Mouse (Mus musculus): ENCODE measurements around the gene Zfp692.
"Not testable (repeated sequence)": the region's sequence is repeated elsewhere in the genome, so short reads cannot be mapped to it uniquely, and the experiment has no call there.

Gene Zfp692

DNA sequence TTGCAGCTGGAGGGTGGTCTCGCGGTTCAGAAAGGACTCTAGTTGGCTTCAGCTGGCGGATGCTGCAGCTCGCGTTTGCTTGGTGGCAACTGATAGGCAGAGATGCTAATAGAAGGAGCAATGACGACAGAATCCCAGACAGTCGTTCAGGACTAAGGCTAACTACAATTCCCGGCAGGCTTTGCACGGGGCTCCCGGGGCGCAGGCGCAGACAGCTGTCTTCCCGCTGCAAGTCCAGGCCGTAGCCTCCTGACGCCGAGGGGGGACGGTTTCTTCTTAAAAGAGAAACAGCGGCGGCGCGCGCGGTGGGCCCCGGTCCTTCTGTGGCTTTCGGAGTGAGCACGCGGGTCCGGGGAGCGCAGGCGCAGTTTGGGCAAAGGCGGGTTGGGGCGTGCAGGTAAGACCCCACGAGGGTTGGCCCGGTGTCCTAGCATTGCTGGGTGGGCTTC lies at the start of gene Zfp692:
Gene Zfp692, plus strand, starts transcription at position 210 of the 449 bp plus-strand sequence.
- peak; percentile 97 for DNase-seq (ENCODE audit: low read depth, low spot score)

DNA sequence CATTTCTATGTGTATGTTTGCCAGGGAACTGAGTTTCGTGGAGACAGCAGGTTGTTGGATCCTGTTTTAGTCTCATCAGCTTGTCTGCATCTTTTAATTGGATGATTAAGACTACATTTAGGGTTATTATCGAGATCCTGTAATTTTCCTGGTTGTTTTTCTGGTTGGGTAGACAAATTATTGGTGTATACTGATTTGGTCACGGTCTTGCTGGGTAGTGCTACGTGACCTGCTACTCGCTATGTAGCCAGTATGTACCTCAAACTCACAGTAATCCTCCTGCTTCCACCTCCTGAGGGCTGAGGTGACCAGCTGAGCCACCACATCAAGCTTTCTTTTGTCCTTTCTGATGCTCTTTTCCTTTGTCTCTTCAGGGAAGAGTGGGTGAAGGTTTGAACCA lies 49.1 kb upstream of the Zfp692 start:
- DNase-seq (ENCODE audit: low read depth, low spot score), result no peak

DNA sequence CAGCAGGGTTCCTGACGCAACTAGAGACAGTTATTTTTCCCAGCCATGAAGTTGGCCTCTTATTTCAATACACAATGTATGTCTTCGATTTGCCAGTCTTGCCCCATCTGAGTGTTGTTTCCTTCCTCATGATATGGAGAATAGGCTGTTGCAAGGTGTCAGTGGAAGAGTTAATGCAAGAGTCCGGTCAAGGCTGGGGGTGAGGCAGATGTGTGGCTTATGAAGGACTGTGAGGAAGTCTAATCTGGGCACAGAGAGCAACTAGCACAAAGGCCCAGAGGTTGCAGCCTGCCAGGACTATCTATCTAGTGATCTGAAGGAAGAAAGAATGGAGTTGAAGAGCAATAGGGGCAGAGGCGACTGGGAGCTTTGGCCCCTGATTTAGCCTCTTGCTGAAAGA lies 46.7 kb upstream of the Zfp692 start:
- DNase-seq (ENCODE audit: low read depth, low spot score), result no peak

DNA sequence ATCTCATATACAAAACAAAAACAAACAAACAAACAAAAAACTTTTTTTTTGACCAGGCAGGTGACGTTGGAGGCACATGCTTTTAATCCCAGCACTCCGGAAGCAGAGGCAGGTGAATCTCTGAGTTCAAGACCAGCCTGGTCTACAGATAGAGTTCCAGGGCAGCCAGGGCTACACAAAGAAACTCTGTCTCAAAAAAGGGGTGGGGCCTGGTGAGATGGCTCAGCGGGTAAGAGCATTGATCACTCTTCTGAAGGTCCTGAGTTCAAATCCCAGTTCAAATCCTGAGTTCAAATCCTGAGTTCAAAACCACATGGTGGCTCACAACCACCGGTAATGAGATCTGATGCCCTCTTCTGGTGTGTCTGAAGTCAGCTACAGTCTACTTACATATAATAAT lies 45.0 kb upstream of the Zfp692 start:
- no peak for DNase-seq (ENCODE audit: low read depth, low spot score)

DNA sequence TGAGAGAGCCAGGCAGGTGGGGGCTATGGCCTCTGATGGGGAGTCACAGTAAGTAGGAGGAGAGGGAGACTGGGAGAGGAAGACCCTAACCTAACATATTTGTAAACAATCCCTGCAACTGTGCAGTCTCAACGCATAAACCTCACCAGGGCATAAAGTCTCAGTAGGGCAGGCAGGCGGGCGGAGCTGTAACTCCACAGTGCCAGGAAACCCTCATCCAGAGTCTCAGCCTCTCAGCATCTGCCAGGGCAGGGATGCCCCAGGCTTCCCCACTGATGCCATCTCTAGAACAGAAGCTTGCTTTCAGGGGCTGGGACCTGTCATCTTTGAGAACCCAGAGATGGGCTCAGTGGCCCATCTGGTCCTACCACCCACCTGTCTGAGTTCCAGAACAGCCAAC lies 44.5 kb upstream of the Zfp692 start:
- no peak for DNase-seq (ENCODE audit: low read depth, low spot score)

DNA sequence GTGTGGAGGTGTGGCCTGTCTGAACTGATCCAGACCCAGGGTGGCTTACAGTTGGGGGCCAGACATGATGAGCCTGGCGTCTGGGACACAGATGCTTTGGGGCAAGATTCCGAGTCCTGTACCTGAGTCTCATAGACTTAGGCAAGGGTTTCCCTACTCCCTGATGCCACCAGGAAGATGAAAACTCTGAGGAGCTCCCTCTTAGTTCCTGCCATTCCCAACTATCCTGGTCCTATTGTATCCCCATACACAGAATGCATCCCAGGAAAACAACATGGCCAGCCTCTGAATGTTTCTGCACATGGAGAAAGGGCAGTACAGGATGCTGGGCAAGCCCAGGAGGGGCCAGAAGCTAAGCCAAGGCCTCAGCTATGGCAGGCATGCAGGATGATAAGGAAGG lies 43.4 kb upstream of the Zfp692 start:
- DNase-seq (ENCODE audit: low read depth, low spot score), result no peak

DNA sequence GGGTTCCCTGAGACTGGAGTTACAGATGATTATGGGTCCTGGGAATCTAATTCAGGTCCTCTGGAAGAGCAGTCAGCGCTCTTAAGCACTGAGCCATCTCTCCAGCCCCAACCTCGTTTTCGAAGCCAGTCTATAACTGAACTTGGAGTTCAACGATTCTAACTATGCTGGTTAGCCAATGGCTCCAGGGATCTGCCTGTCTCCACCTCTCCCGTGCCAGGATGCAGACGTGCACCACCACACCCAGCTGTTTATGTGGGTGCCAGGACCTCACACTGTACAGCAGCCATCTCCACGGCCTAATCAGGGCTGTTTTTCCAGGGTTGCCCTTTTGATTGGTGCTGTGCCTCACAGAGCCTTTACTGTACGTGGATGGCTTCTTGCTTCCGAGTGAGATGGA lies 42.3 kb upstream of the Zfp692 start:
- no peak for DNase-seq (ENCODE audit: low read depth, low spot score)

DNA sequence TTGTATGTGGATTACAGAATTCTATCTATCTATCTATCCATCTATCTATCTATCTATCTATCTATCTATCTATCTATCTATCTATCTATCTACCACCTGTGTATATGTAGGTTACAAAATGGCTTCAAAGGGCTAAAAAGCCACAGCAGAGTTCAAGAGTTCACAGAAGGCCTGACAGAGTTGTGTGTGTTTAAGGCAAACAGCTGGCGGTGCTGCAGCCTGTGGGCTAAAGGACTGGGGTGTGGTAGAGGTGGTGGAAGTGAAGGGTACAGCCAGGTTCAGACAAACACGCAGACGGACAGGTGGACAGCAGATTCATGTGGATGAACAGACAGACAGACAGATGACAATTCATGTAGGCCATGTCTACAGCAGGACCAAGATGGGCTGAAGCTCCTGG lies 38.6 kb upstream of the Zfp692 start:
- DNase-seq (ENCODE audit: low read depth, low spot score), result no peak

DNA sequence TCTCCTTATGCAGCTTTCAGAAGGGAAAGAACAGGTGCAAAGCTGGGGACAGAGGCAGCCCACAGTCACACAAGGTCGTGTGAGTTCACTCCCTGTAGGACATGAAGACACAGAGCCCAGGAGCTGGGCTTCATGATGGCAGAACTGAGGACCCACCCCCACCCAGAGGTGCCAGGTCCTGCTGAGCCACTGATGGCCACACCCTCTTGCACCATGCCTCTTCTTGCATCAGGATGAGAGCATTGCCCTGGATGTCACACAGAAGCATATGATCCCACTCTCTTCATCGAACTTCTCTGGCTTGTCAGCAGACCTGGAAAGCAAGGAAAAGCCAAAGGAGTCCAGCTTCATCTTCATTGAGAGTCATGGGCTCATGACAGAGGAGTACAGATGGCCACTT lies 32.3 kb upstream of the Zfp692 start, which contains the start of gene 4930438A08Rik:
Gene 4930438A08Rik, plus strand, starts transcription at position 228 of the 400 bp plus-strand sequence.
- DNase-seq (ENCODE audit: low read depth, low spot score), result no peak

DNA sequence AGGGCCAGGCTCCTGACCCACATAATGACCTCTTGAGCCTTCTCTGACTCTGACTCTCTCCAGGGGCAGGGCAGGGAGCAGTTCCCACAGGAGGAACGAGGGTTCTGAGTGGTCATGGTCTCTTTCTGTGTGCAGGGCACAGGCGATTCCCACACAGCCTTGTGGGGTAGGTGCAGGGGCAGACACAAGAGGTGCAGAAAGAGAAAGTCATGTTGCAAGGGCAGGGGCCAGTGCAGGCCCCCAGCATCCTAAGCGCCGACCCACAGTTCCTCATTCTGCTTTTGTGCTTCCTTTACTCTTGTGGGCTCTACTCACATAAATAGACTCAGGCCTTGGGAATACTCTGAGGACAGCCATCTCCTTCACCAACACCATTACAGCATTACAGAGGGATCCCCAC lies 31.1 kb upstream of the Zfp692 start:
- DNase-seq (ENCODE audit: low read depth, low spot score), result no peak

DNA sequence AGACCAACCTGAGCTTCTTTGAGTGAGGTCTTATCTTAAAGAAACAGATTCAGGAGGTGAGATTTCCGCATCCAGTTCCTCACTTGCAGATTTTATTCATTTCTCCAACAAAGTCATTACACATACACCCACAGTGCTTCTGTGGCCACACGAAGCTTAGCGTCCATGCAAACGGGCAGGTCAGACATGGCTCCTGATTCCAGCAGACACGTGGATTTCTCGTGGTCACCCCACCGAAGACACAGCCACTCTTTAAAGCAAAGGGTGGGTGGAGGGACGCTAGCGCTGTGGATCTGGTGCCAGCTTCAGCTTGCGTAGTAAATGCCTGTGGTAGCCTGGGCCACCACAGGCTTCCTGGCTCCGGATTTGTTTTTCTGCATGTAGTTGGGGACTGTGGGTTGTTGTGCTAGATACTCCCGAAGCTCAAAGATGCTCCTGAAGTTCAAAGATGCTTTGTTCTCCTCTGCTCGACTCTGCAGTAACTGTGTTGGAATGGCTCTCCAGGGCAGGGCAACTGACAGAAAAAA lies 24.8 kb upstream of the Zfp692 start:
- DNase-seq (ENCODE audit: low read depth, low spot score), result no peak

DNA sequence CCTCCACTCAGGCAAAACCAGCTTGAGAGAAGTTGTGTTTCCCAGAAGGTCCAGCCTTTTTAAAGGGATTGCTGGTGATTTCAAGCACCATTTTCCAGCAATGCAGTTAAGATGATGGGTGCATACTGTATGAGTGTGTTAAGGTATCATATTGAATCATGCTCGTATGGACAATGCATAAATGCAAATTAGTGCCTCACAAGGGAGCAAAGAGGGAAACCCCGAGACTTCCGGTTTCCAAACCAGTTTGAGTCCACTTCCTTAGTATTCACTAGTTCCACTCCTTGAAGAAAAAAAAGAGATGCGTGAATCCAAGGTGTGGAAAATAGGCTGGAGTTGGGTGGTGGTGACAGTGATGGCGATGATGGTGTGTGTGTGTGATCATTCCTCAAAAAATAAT lies 24.4 kb upstream of the Zfp692 start:
- DNase-seq (ENCODE audit: low read depth, low spot score), result no peak

DNA sequence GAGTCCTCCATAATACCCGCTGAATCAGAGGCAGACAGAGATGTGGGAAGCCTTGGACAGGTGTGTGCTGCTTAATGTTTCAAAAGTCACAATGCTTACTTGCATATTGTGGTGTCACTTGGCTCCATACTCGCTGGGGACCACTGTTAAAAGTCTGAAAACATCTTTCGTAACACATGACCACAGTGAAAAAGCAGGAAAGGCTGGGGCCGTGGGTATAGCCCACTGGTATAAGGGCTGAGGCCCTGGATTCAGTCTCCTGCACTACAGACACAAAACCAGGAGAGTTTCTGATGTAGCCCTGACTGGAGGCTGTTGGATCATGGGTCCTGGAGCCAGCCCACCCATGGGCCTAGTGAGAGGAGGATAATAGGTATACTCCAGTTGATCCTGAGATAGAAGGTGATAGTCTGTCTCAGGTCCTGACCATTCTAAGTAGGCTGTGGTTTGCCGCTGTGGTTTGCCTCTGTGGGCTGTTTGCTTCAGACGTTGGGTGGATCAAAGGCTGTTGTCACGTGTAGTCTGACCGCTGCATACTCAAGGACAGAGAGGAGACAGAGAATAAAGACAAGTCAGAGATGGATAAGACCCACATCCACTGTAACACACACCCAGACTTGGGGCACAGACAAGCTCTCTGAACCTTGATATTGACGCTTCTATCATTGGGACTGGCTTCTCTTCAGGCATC lies 16.7 kb upstream of the Zfp692 start:
- DNase-seq (ENCODE audit: low read depth, low spot score), result no peak

DNA sequence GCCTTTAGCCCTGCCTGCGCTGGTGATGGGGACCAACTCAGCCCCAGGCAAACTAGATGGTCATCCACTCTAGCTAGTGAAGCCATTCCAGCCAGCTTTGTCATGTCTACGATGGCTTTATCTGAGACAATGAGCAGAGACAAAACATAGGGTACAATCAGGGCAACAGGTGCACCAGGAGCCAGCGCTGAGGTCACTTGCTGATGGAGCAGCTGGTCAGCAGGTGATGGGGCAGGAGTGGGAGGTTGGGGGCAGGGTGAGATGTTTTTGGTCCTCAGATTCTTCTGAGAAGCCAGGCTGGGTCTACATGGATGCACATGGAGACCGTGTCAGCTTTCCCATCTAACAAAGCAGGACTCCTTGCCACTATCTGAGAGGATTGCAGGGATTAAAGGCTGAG lies 16.1 kb upstream of the Zfp692 start:
- DNase-seq (ENCODE audit: low read depth, low spot score), result no peak

DNA sequence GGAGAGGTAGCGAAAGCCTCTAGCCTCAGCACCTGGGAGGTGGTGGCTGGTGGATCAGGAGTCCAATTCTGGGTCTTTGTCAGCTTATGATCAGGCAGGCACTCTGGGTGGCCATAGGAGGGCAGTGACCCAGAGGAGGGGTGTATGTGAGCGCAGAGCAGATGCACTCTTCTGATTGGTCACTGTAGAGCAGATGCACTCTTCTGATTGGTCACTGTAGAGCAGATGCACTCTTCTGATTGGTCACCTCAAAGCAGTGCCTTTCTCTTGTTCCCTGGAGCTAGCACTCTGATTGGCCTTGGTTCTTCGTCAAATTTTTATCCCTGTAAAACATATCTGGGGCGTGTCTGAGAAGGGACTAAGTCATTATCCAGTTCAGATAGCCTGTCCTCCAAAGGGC lies 14.1 kb upstream of the Zfp692 start:
- DNase-seq (ENCODE audit: low read depth, low spot score), result no peak

DNA sequence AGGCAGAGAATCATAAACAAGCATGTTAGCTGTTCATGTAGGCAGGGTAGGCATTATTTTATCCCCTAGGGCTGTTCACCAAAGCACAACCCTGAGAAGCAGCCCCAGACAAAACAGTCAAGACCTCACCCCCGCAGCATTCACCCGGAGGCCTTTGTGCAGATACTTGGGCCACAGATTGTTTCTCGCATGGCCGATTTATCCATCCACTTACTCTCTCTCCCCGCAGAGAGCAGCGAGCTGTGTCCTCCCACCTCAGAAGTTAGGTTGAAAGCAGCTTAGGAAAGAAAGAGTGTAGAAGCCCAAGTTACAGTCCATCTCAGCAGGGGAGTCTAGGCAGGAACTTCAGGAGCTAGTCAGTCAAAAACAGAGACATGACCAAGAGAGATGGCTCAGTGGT lies 9.5 kb upstream of the Zfp692 start:
- DNase-seq (ENCODE audit: low read depth, low spot score), result no peak

DNA sequence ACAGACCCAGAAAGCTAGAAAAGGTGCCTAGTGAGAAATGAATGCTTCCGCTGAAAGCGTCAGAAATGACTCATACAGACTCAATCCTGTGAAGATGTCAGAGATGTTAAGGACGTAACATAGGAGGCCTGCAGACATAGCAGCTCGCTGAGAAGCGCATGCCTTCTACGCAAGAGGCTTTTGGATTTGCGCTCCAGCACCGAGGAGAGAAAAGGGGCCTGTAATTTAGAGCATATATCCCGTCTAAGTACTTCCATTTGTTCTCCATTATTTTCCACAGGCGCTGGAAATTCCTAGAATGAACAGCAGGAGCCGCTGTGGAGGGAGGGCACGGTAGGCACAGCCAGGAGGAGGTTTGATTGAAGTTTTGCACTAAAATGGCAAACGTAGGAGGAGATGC lies 5.8 kb upstream of the Zfp692 start:
- peak; percentile 32 for DNase-seq (ENCODE audit: low read depth, low spot score)

DNA sequence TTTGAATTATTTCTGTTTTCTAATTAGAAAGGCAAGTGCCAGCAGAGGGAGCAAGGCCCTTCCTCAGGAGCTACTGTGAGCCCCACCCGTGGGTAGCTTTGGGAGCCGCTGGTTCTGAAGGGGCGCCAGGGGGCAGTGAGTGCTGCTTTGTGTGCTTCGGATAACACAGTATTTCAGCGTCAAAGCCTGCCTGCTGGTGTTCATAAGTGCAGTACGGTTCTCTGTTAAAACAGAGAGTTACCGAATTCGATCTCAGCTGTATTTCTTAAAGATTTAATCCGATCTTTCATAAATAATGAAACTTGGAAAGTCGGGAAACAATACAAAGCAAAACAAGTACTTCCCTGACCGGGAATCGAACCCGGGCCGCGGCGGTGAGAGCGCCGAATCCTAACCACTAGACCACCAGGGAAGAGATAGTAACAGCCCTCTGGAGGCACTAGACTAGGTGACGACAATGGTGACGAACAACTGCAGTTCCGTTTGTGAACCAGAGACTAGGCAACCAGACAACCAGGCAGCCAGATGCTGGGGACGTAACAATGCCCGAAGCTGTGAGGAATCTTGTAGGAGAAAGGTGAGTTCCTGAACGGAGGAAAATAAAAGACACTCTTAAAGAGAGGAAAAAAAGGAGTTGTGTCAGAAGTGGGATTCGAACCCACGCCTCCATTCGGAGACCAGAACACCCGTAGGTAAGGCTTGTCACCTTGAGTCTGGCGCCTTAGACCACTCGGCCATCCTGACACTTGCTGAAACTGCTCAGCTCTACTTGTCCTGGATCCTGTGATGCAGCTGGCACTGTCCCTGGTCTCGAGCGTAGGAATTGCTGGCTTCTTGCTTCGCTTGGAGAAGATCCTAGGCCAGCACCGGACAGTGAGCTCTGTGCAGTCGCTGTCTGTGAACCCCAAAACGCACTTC lies 4.8 kb upstream of the Zfp692 start:
- peak; percentile 94 for DNase-seq (ENCODE audit: low read depth, low spot score)

DNA sequence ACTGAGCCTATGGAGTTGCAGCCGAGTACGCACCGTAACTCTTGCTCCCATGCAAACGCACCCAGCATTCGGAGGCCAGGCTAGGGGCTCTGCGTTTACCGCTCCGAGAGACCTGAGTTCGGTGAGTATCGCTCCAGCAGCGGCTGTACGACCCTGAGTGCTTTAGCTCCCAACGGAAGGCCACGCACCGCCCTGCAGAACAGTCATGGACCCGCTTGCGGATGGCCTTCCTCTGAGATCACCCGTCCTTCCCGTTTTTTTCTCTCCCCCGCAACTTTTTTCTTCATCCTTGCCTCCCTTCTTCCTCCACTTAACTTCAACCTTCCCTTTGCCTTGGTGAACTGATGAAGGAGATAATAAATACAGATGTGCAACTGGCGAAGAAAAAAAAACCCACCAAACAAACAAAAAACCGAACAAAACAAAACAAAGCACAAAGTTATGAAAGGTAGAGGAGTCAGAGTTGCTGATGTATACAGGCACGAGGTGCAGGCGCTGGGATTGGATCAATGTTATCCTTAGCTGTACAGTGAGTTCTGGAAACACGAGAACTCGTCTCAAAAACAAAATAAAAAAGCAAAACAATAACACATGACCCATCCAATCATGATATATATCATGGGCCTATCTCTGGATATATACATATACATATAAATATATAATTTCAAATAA lies 4.0 kb upstream of the Zfp692 start:
- no peak for DNase-seq (ENCODE audit: low read depth, low spot score)

DNA sequence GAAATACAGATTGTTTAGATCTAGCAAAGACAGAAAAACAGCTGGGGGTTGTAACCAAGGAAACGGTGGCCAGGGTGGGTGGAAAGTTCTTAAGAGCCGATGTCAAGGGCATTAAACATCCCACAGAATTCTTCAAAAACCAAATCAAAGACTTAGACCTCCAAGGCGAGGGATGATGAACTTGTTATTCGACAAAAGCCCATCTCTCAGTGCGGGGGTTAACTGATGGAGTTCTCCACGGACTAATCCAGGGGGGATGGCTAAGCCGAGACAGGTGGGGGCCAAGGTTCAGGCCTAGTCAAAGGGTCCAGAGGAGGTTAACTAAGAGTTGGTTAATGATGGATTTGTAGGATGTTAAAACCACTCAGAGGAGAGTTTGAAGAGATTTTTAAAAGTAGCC lies 3.3 kb upstream of the Zfp692 start:
- no peak for DNase-seq (ENCODE audit: low read depth, low spot score)

DNA sequence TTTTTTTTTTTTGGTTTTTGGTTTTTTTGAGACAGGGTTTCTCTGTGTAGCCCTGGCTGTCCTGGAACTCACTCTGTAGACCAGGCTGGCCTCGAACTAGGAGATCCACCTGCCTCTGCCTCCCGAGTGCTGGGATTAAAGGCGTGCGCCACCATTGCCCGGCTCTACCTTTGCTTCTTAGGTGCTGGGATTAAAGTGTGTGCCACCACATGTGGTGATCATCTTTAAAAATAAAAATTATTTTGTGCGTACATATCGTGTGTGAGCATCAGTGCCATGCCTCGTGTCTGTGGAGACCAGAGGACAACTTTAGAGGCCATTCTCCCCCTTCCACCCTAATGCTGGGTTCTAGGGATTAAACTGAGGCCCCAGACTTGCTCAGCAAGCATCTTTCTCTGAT lies 1.6 kb upstream of the Zfp692 start:
- not testable (repeated sequence) for DNase-seq (ENCODE audit: low read depth, low spot score)

DNA sequence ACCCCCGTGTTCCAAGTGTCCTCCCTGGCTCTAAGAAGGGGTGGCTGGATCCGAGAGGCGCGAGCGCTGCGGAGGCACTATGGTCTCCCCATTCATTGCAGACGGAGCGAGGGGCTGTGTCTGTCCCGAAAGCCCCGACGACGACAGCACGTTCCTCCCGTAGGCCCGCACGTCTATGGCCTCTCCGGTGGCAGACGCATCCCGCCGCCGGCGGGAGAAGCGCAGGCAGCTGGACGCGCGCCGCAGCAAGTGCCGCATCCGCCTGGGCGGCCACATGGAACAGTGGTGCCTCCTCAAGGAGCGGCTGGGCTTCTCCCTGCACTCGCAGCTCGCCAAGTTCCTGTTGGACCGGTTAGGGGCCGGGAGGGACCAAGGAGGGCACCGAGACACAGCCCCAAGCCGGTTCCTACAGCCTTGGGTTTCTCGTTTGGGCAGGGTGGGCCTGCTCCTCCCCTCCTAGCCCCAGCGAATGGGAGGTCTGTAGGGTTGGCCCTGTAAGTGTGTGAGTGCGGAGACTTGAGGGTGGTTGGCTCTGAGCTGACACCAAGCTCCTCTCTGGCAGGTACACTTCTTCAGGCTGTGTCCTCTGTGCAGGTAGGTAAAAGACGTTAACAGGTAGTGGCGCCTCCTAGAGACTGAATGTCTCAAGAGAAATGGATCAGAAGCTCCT lies 677 bp downstream of the Zfp692 start:
- peak; percentile 15 for DNase-seq (ENCODE audit: low read depth, low spot score)
